Mouse (Mus musculus) lung, postnatal 25 days (tissue): ENCODE measurements around the gene Epha7.

Experiments
- DNase-seq: peaks from one replicate; pipeline ENCODE4 v3.0.0; 2022; ENCODE audit warnings: low spot score

The Epha7 gene

GRCm38 (mm10) chr4:28812691-28813289 is at the start of gene Epha7:
Gene Epha7 (plus strand): TSS chr4:28813131.
- peak; percentile 96 for DNase-seq

- DNase-seq: no peak
These were observed 29.0 kb upstream of the Epha7 start for GRCm38 (mm10) chr4:28783961-28784360.

- DNase-seq: no peak
These were observed 4.1 kb upstream of the Epha7 start for GRCm38 (mm10) chr4:28808800-28809199.

- no peak for DNase-seq
These were observed 3.2 kb upstream of the Epha7 start for GRCm38 (mm10) chr4:28809703-28810102.

- no peak for DNase-seq
These were observed 882 bp downstream of the Epha7 start for GRCm38 (mm10) chr4:28813551-28814475.

- DNase-seq: no peak
These were observed 1.5 kb downstream of the Epha7 start for GRCm38 (mm10) chr4:28814476-28814815.

GRCm38 (mm10) chr4:28814816-28815620 is 2.1 kb downstream of the Epha7 start:
- peak; percentile 14 for DNase-seq

GRCm38 (mm10) chr4:28815621-28815920 is 2.6 kb downstream of the Epha7 start:
- no peak for DNase-seq

GRCm38 (mm10) chr4:28823616-28824015 is 10.7 kb downstream of the Epha7 start:
- no peak for DNase-seq

- no peak for DNase-seq
These were observed 11.7 kb downstream of the Epha7 start for GRCm38 (mm10) chr4:28824616-28825015.

- DNase-seq: no peak
These were observed 24.7 kb downstream of the Epha7 start for GRCm38 (mm10) chr4:28837669-28838068.

GRCm38 (mm10) chr4:28846311-28846710 is 33.4 kb downstream of the Epha7 start:
- DNase-seq: no peak

- no peak for DNase-seq
These were observed 37.5 kb downstream of the Epha7 start for GRCm38 (mm10) chr4:28850388-28850787.

GRCm38 (mm10) chr4:28862845-28863666 is 50.1 kb downstream of the Epha7 start:
- no peak for DNase-seq

- no peak for DNase-seq
These were observed 53.5 kb downstream of the Epha7 start for GRCm38 (mm10) chr4:28866411-28866810.

- no peak for DNase-seq
These were observed 58.7 kb downstream of the Epha7 start for GRCm38 (mm10) chr4:28871615-28872014.

GRCm38 (mm10) chr4:28881271-28882044 is 68.5 kb downstream of the Epha7 start:
- no peak for DNase-seq

- DNase-seq: no peak
These were observed 76.7 kb downstream of the Epha7 start for GRCm38 (mm10) chr4:28889630-28890029.

GRCm38 (mm10) chr4:28890102-28890501 is 77.2 kb downstream of the Epha7 start:
- DNase-seq: no peak

- no peak for DNase-seq
These were observed 82.5 kb downstream of the Epha7 start for GRCm38 (mm10) chr4:28895480-28895879.

- DNase-seq: no peak
These were observed 86.4 kb downstream of the Epha7 start for GRCm38 (mm10) chr4:28899373-28899772.
